Mouse (Mus musculus) limb, embryonic 14.5 days (tissue): ENCODE data around the gene Cct5. TPM values are rescaled to one million over a fixed set of nuclear protein-coding genes. Genes with fewer than 3 reads are reported as not detected.

Experiments
- ATAC-seq: fragments of 200-750 bp; cut with Nextera tagmentation; 2 replicates; pipeline ENCODE4 v1.8.0; 2017; ENCODE audit warnings: low read depth, moderate number of reproducible peaks, moderate TSS enrichment; ENCODE audit not compliant: low FRiP score
- DNase-seq: peaks from one replicate; pipeline ENCODE4 v3.0.0-alpha.2; 2015; ENCODE audit warnings: low spot score
- H3K27ac ChIP-seq: fragments of 300-500 bp; sonication (generic); replicated peaks from 2 replicates; pipeline ENCODE4 v1.5.1; 2014; ENCODE audit warnings: low read depth, mild to moderate bottlenecking, low read length, moderate library complexity, mixed read lengths
- H3K27me3 ChIP-seq: fragments of 300-500 bp; sonication (generic); 2 replicates; pipeline ENCODE4 v1.6.1; 2014; ENCODE audit warnings: low read length, mixed read lengths; ENCODE audit not compliant: control insufficient read depth, insufficient read depth
- H3K36me3 ChIP-seq: fragments of 300-500 bp; sonication (generic); 2 replicates; pipeline ENCODE4 v1.6.1; 2014; ENCODE audit warnings: mild to moderate bottlenecking, low read length, moderate library complexity, mixed read lengths; ENCODE audit not compliant: control insufficient read depth, insufficient read depth
- H3K4me1 ChIP-seq: fragments of 300-500 bp; sonication (generic); 2 replicates; pipeline ENCODE4 v1.6.1; 2014; ENCODE audit warnings: antibody characterized with exemption, low read length, mixed read lengths; ENCODE audit not compliant: control insufficient read depth, insufficient read depth
- H3K4me2 ChIP-seq: fragments of 300-500 bp; sonication (generic); replicated peaks from 2 replicates; pipeline ENCODE4 v1.6.1; 2014; ENCODE audit warnings: low read depth, mild to moderate bottlenecking, low read length, moderate library complexity; ENCODE audit not compliant: severe bottlenecking
- H3K4me3 ChIP-seq: fragments of 300-500 bp; sonication (generic); replicated peaks from 2 replicates; pipeline ENCODE4 v1.5.1; 2014; ENCODE audit warnings: low read length
- H3K9ac ChIP-seq: fragments of 300-500 bp; sonication (generic); 2 replicates; pipeline ENCODE4 v1.6.1; 2014; ENCODE audit warnings: mild to moderate bottlenecking, low read depth, low read length, moderate library complexity; ENCODE audit not compliant: severe bottlenecking
- H3K9me3 ChIP-seq: fragments of 300-500 bp; sonication (generic); 2 replicates; pipeline ENCODE4 v1.6.1; 2016; ENCODE audit warnings: low read length; ENCODE audit not compliant: control insufficient read depth
- POLR2A ChIP-seq: fragments of 200-500 bp; IDR thresholded peaks from 2 replicates; pipeline ENCODE4 v1.8.0; 2012; ENCODE audit warnings: inconsistent platforms, mild to moderate bottlenecking, moderate library complexity, borderline replicate concordance; ENCODE audit not compliant: insufficient read depth, insufficient read length; ENCODE audit errors: extremely low read depth
- WGBS: fragments of 180-500 bp; shearing (Covaris S2); extraction: QIAGEN DNeasy Blood & Tissue Kit; methylation state at CpG from one replicate; pipeline ENCODE4 v1.1.7; 2014; 5-methylcytosine and 5-hydroxymethylcytosine counted together
- polyA plus RNA-seq, 2 experiments: library from polyadenylated mRNA; depleted of rRNA in 1 of 2; stranded (reverse) in 1 of 2; unstranded in 1 of 2; fragments of >200 nt; fragmentation: Nextera tagmentation in 1 of 2; extraction: Ambion mirVana in 1 of 2; gene quantifications; 2 replicates each; pipeline versions ENCODE4 v1.2.1 to v1.2.3; 2012 to 2014

The Cct5 gene
- polyA plus RNA-seq, 2 experiments, result 328 to 505 TPM

DNA sequence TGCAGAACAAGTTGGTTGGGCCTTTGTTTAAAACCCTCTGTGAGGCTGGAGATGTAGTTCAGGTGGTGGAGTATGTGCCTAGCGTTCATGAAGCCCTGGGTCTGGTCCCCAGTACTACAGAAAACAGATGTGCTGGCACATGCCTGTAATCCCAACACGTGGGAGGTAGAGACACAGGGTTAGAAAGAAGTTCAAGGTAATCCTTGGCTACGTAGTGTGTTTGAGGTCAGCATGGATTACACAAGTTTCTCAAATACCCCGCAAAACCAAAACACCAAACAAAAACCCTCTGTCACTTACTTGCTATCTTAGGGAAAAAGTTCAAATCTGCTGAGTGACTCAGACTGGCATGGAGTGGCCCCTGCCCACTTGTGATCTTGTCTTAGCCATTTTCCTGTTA, 10.4 kb upstream of the Cct5 start:
- Histone ChIP-seq H3K27me3 (no peaks in the 10 kb centered on the region), H3K9ac (no peak overlapping the region), H3K36me3 (peaks cover 4% of the 10 kb centered on the region; the same call in 1 of the 2 replicates), H3K4me1 (peaks cover 2% of the 10 kb centered on the region; the same call in 1 of the 2 replicates), H3K4me3 (no peak overlapping the region), H3K9me3 (no peaks in the 10 kb centered on the region), H3K27ac (no peak overlapping the region), H3K4me2 (no peak overlapping the region)
- no peak for DNase-seq
- TF ChIP-seq POLR2A, result no peak
- no peak for ATAC-seq
- WGBS, result 65% methylated on average over 4 of the region's 4 CpGs

DNA sequence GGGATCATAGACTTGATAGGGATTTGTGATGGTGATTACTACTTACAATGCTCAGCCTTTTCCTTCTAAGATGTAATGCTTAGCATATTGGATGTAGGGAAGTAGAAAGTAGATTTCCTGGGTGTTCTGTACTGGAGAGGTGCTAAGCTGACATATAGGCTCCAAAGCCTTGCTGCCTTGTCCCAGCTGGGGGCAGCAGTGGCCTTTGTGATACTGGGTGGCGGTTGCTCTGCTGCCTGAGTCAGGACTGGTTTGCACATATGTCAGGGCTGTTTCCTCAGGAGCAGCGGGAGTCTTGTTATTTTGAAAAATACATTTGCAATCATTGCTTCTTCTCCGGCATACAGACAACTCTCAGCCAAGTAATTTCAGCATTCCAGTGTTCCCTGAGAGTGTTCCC, 9.4 kb upstream of the Cct5 start:
- peaks cover 2% of the 10 kb centered on the region; the same call in 1 of the 2 replicates for H3K4me1 ChIP-seq
- ATAC-seq (no peak; the same call in 1 of the 2 replicates), DNase-seq (peak; percentile 62)
- no peak overlapping the region for H3K4me2 ChIP-seq
- H3K27me3 ChIP-seq, result no peaks in the 10 kb centered on the region
- TF ChIP-seq POLR2A, result no peak
- no peak overlapping the region for H3K27ac ChIP-seq
- no peak overlapping the region for H3K9ac ChIP-seq
- H3K9me3 ChIP-seq, result no peaks in the 10 kb centered on the region
- H3K4me3 ChIP-seq, result no peak overlapping the region
- no peaks in the 10 kb centered on the region for H3K36me3 ChIP-seq
- WGBS, result 47% methylated on average over 3 of the region's 3 CpGs

DNA sequence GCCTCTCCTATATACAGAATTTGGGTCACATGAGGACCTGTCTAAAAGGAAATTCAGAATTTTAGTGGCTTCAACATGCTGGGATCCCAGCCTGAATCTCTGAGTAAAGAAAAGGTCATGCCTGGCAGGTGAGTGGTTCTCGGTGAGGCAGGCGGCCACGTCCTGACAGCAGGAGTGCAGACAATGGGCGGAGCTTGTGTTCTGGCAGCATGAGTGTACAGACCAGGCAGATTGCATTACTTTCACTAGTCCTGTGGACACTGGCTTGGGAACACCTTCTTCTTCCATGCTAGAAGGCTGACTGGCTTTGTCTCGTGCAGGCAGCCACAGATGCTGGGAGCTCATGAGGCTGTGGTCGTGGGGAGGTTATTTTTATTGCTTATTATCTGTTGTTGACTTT, 5.2 kb upstream of the Cct5 start:
- ATAC-seq (no peak), DNase-seq (no peak)
- Histone ChIP-seq H3K9ac (no peak overlapping the region), H3K9me3 (no peaks in the 10 kb centered on the region), H3K4me2 (no peak overlapping the region), H3K4me3 (no peak overlapping the region), H3K4me1 (peaks cover 9% of the 10 kb centered on the region), H3K27ac (no peak overlapping the region), H3K27me3 (no peaks in the 10 kb centered on the region), H3K36me3 (no peaks in the 10 kb centered on the region)
- WGBS, result 61% methylated on average over 6 of the region's 6 CpGs
- no peak for TF ChIP-seq POLR2A

DNA sequence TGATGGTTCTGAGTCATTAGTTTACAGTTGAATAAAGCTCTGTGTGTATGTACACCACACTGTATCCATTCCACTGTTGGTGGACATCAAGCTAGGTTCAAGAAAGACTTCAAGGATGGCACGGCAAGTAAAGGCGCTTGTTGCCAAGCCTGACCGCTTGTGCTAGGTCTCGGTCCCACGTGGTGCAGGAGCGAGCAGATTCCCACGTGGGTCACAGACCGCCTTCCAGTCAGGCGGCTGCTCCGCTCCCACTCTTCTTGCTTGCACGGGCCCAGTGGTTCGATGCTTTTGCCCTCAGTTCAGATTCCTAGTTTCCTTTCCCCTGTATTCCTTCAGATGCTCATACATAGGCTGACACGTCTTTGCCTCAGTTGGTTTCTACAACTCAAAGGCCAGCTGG, 1.5 kb upstream of the Cct5 start:
- Histone ChIP-seq H3K4me1 (peaks cover 17% of the 10 kb centered on the region), H3K4me3 (peak overlapping the region; percentile 87; the same call in 1 of the 2 replicates), H3K4me2 (peak overlapping the region; percentile 66), H3K9ac (no peak overlapping the region), H3K27me3 (no peaks in the 10 kb centered on the region), H3K27ac (no peak overlapping the region), H3K36me3 (0 out of 2 replicates have a peak, but pooled peaks cover 2% of the 10 kb centered on the region), H3K9me3 (no peaks in the 10 kb centered on the region)
- ATAC-seq (no peak), DNase-seq (no peak)
- WGBS, result 86% methylated on average over 13 of the region's 13 CpGs
- no peak for TF ChIP-seq POLR2A

DNA sequence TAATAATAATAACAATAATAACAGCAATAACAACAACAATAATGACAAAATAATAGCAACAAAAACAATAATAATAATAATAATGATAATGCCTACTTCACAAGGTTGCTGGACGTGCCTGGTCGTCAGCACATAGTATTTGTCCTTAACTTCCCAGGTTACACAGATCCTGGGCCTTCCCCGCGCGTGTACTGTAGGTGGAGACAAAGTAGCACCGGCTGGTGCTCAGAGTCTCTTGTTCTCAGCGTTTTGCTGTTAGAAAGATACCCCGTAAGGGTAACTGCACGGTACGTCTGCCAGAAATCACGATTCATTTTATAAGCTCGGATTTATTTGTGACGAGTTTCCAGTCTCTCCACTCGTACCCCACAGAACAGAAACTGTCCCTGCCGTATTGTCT, 822 bp upstream of the Cct5 start:
- H3K27me3 ChIP-seq, result no peaks in the 10 kb centered on the region
- WGBS, result 3% methylated on average over 15 of the region's 15 CpGs

DNA sequence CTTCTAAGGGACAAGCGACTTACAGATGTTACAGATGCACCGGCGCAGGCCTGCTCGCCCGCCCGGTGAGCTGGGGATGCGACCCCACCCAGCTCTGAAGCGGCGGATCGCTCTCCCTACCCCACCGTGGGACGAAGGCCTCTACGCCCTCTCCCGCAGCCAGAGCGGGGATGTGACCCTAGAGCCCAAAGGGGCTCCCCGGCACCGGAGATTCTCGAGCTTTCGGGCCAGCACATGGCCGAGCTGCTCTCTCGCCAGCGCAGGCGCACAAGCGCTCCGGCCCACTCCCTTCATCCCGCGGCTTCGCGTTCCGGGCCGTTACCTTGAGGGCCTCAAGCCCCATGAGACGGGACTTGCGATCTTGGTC, 342 bp downstream of the Cct5 start:
- H3K36me3 ChIP-seq, result peaks cover 20% of the 10 kb centered on the region
- under 1% methylated on average over 32 of the region's 33 CpGs for whole genome bisulfite sequencing
- peak overlapping the region; percentile 89 for H3K4me2 ChIP-seq
- ATAC-seq (peak; percentile 66), DNase-seq (no peak)
- H3K4me3 ChIP-seq, result peak overlapping the region; percentile 87
- peaks cover 17% of the 10 kb centered on the region for H3K4me1 ChIP-seq
- no peaks in the 10 kb centered on the region for H3K9me3 ChIP-seq
- H3K27ac ChIP-seq, result peak overlapping the region; percentile 93
- peak overlapping the region; percentile 94 for H3K9ac ChIP-seq
- H3K27me3 ChIP-seq, result no peaks in the 10 kb centered on the region
- no peak for TF ChIP-seq POLR2A

More for the DNA sequence above, 822 bp upstream of the Cct5 start:
- no peak for TF ChIP-seq POLR2A
- H3K4me1 ChIP-seq, result peaks cover 17% of the 10 kb centered on the region
- DNase-seq, result peak; percentile 72
- ATAC-seq, result peak; percentile 62
- H3K4me3 ChIP-seq, result peak overlapping the region; percentile 87
- peaks cover 8% of the 10 kb centered on the region for H3K36me3 ChIP-seq
- no peaks in the 10 kb centered on the region for H3K9me3 ChIP-seq
- peak overlapping the region; percentile 93 for H3K27ac ChIP-seq
- H3K4me2 ChIP-seq, result peak overlapping the region; percentile 66
- peak overlapping the region; percentile 94 for H3K9ac ChIP-seq
